Mouse (Mus musculus) G1E (cell line): ENCODE results near the gene Zwilch. TPM values are rescaled to one million over a fixed set of nuclear protein-coding genes. Genes with fewer than 3 reads are reported as not detected.

Source experiments
- ATAC-seq: 2 replicates; pipeline ENCODE4 v1.8.0; 2016; ENCODE audit warnings: mild to moderate bottlenecking; ENCODE audit not compliant: insufficient number of reproducible peaks, poor library complexity, low FRiP score, severe bottlenecking; ENCODE audit errors: extremely low read depth
- DNase-seq: peaks from one replicate; pipeline ENCODE4 v3.0.0; 2012; ENCODE audit warnings: low spot score
- H3K27me3 ChIP-seq: 2 replicates; pipeline ENCODE4 v1.6.1; 2012; ENCODE audit warnings: mild to moderate bottlenecking, low read length, inconsistent platforms; ENCODE audit not compliant: insufficient read depth
- H3K36me3 ChIP-seq: replicated peaks from 2 replicates; pipeline ENCODE3; 2012; ENCODE audit warnings: mild to moderate bottlenecking, inconsistent platforms
- H3K4me1 ChIP-seq: 2 replicates; pipeline ENCODE4 v1.6.1; 2012; ENCODE audit warnings: low read depth, low read length, inconsistent platforms, mixed read lengths; ENCODE audit not compliant: insufficient read depth
- H3K4me3 ChIP-seq: 2 replicates; pipeline ENCODE4 v1.5.1; 2012; ENCODE audit warnings: low read depth, mild to moderate bottlenecking, inconsistent platforms, low read length, moderate library complexity, mixed read lengths
- H3K9me3 ChIP-seq: replicated peaks from 2 replicates; pipeline ENCODE4 v1.6.1; 2012; ENCODE audit warnings: inconsistent platforms
- CTCF ChIP-seq: IDR thresholded peaks from 2 replicates; pipeline ENCODE4 v1.5.1; 2012; ENCODE audit warnings: low read depth, low read length, inconsistent platforms, mixed read lengths
- GATA1 ChIP-seq: IDR thresholded peaks from 2 replicates; pipeline ENCODE4 v1.6.1; 2012; ENCODE audit warnings: borderline replicate concordance, low read length, inconsistent platforms, mixed read lengths
- GATA2 ChIP-seq: IDR thresholded peaks from 2 replicates; pipeline ENCODE4 v1.6.1; 2012; ENCODE audit warnings: low read depth, low read length, inconsistent platforms, borderline replicate concordance
- POLR2AphosphoS5 ChIP-seq: IDR thresholded peaks from 2 replicates; pipeline ENCODE4 v1.6.1; 2012; ENCODE audit warnings: low read depth, low read length, inconsistent platforms; ENCODE audit not compliant: insufficient replicate concordance
- TAL1 ChIP-seq: conservative IDR thresholded peaks from 2 replicates; pipeline ENCODE4 v1.6.1; 2012; ENCODE audit warnings: low read depth, low read length, inconsistent platforms, mixed read lengths
- polyA plus RNA-seq: library from polyadenylated mRNA; stranded (reverse); fragments of >175 nt; gene quantifications from 2 replicates; pipeline ENCODE4 v1.2.3, GENCODE M21; 2012
- total RNA-seq, 2 experiments: library from RNA; stranded (forward) in 1 of 2; stranded (reverse) in 1 of 2; fragments of 200-1000 nt in 1 of 2; fragments of >200 nt in 1 of 2; fragmentation: Nextera tagmentation in 1 of 2; gene quantifications; 2 replicates each; pipeline ENCODE4 v1.2.3; 2014 to 2017

Gene Zwilch
- total and polyA plus RNA-seq, 3 experiments: 14.2 to 189 (median 163) TPM

DNA sequence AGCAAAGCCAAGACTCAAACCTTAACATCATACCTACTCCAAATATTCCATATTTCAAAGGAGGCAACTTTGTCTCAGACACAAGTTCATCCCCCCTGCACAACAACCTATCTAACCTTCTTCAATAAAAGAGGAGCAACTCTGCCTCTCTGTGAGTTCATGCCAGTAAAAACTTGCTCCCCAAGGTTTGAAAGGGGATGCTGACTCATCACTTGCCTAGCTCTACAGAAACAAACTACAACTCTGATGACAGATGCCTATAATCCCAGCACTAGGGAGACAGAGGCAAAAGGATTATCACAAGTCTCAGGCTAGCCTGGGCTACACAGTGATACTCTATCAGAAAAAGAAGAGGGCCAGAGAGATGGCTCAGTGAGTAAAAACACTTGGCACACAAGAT is 45.0 kb upstream of the Zwilch start:
- DNase-seq: no peak
- Histone ChIP-seq H3K27me3 (no peaks in the 10 kb centered on the region), H3K4me3 (no peak overlapping the region), H3K9me3 (no peaks in the 10 kb centered on the region), H3K36me3 (peaks cover 77% of the 10 kb centered on the region), H3K4me1 (peaks cover 28% of the 10 kb centered on the region)
- ATAC-seq: no peak
- TF ChIP-seq POLR2AphosphoS5 (no peak), GATA2 (no peak), GATA1 (no peak), TAL1 (no peak), CTCF (no peak)

DNA sequence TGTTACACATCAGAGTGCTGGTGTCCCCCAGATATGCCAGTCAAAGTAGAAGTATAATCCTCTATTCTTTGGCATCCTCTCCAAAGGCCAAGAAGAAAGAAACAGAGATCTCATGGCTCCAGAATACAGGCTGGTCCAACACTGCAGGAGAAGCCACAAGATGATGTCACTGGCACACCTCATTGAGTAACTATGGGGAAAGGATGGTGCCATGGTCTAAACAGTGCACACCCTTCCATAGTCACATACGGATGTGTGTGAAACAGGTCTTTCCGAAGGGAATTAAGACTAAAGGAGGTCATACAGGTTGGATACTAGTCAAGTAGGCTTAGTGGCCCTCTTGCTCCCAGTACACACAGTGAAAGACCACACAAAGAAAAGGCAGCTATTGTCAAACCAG is 43.7 kb upstream of the Zwilch start:
- Histone ChIP-seq H3K9me3 (no peaks in the 10 kb centered on the region), H3K27me3 (no peaks in the 10 kb centered on the region), H3K4me3 (no peak overlapping the region), H3K4me1 (peaks cover 22% of the 10 kb centered on the region), H3K36me3 (peaks cover 78% of the 10 kb centered on the region)
- TF ChIP-seq TAL1: no peak
- no peak for TF ChIP-seq POLR2AphosphoS5
- no peak for TF ChIP-seq GATA1
- TF ChIP-seq GATA2: no peak
- TF ChIP-seq CTCF: no peak
- DNase-seq (no peak), ATAC-seq (no peak)

DNA sequence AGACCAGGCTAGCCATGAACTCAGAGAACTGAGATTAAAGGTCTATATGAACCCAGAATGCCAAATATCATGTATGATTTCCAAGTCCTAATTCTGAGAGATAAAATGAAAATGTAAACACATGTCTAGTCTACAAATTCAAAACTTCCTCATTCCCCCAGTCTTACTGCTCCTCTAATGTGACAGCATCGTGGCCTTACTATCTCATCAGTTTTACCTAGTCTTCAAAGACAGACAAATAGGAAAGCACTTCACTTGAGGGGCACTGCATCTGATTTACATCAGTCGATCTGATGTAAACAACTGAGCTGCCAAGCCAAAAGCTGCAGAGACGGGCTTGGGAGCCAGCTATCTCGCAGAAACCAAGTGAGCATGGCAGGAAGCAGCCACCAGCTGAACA is 43.2 kb upstream of the Zwilch start:
- H3K9me3 ChIP-seq: no peaks in the 10 kb centered on the region
- DNase-seq: no peak
- ATAC-seq: no peak
- no peak overlapping the region for H3K4me3 ChIP-seq
- peaks cover 79% of the 10 kb centered on the region for H3K36me3 ChIP-seq
- H3K27me3 ChIP-seq: no peaks in the 10 kb centered on the region
- no peak for TF ChIP-seq POLR2AphosphoS5
- no peak for TF ChIP-seq GATA2
- TF ChIP-seq CTCF: no peak
- TF ChIP-seq GATA1: no peak
- no peak for TF ChIP-seq TAL1
- peaks cover 22% of the 10 kb centered on the region for H3K4me1 ChIP-seq

- TF ChIP-seq POLR2AphosphoS5: no peak
- TF ChIP-seq GATA2: no peak
- no peak for TF ChIP-seq GATA1
- TF ChIP-seq TAL1: no peak
These were observed 41.5 kb upstream of the Zwilch start for GRCm38 (mm10) chr9:64214452-64214851.

DNA sequence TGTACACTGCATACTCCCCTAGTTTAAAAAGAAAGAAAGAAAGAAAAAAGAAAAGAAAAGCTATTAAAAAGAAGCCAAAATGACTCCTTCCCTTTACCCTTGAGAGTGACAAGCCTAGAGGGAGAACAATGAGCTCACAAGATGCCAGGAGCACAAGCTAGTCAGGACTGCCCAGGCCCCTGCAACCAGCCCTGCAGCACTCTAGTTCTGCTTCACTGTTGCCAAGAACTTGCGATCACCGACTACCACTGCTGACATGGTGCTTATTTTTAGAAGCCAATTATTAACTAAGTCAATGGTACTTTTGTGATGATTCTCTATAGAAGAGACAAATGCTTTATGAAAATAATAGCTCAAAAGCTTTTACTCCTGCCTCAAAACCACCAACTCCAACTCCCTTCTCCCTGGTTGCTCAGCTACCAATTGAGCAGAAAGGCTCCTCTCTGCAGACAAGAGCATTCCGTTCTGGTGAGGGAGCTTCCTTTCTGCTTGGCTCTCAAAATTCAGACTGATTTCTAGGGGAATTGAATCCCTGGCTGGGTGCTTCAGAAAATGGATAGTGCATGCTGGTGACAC is 34.7 kb upstream of the Zwilch start:
- H3K4me1 ChIP-seq: no peaks in the 10 kb centered on the region
- no peak overlapping the region for H3K4me3 ChIP-seq
- H3K36me3 ChIP-seq: peaks cover 93% of the 10 kb centered on the region
- no peak for ATAC-seq
- no peak for TF ChIP-seq POLR2AphosphoS5
- TF ChIP-seq TAL1: no peak
- no peak for TF ChIP-seq GATA2
- TF ChIP-seq GATA1: no peak
- no peak for TF ChIP-seq CTCF
- no peaks in the 10 kb centered on the region for H3K27me3 ChIP-seq
- no peaks in the 10 kb centered on the region for H3K9me3 ChIP-seq
- DNase-seq: no peak

More at GRCm38 (mm10) chr9:64214452-64214851, 41.5 kb upstream of the Zwilch start:
- DNase-seq (no peak), ATAC-seq (no peak)
- H3K4me1 ChIP-seq: peaks cover 17% of the 10 kb centered on the region
- no peaks in the 10 kb centered on the region for H3K27me3 ChIP-seq
- no peak overlapping the region for H3K4me3 ChIP-seq
- H3K36me3 ChIP-seq: peaks cover 85% of the 10 kb centered on the region
- no peaks in the 10 kb centered on the region for H3K9me3 ChIP-seq

DNA sequence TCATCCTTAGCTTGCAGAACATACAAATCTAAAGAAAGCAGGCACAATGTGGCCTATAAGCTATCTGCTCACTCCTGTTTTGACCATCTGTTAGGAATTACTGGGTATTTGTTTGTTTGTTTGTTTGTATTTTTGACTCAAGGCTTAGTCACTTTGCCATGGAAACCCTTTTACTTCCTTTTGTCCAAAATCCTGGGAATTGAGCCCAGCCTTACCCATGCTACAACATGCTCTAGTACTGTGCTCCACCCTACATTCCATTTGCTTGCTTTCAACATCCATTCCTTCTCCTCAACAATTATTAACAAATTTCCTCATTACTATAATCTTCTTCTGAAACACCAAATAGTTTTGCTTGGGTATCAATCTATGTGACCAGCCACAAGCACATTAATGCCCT is 30.0 kb upstream of the Zwilch start:
- H3K4me3 ChIP-seq: no peak overlapping the region
- no peak for DNase-seq
- no peaks in the 10 kb centered on the region for H3K4me1 ChIP-seq
- TF ChIP-seq GATA1 (no peak), GATA2 (no peak), POLR2AphosphoS5 (no peak), TAL1 (no peak), CTCF (no peak)
- H3K9me3 ChIP-seq: no peaks in the 10 kb centered on the region
- H3K36me3 ChIP-seq: peaks cover 94% of the 10 kb centered on the region
- H3K27me3 ChIP-seq: no peaks in the 10 kb centered on the region
- no peak for ATAC-seq

GRCm38 (mm10) chr9:64202331-64202730 is 29.4 kb upstream of the Zwilch start:
- H3K9me3 ChIP-seq: no peaks in the 10 kb centered on the region
- TF ChIP-seq GATA1 (no peak), GATA2 (no peak), POLR2AphosphoS5 (no peak), TAL1 (no peak), CTCF (no peak)
- no peaks in the 10 kb centered on the region for H3K4me1 ChIP-seq
- H3K4me3 ChIP-seq: no peak overlapping the region
- no peaks in the 10 kb centered on the region for H3K27me3 ChIP-seq
- peaks cover 94% of the 10 kb centered on the region for H3K36me3 ChIP-seq
- DNase-seq: no peak
- no peak for ATAC-seq
